Mouse (Mus musculus): Measurements from ENCODE around the gene Cpox.
A peak's percentile ranks its signal among the peaks of the same experiment; 100 is the strongest.

Cpox gene

GRCm38 (mm10) chr16:58700174-58700573 lies 30.1 kb downstream of the Cpox start:
- DNase-seq (ENCODE audit: extremely low read depth, low read depth), result no peak

- DNase-seq (ENCODE audit: extremely low read depth, low read depth), result no peak
These were observed 30.8 kb downstream of the Cpox start for GRCm38 (mm10) chr16:58700816-58701424.

- DNase-seq (ENCODE audit: extremely low read depth, low read depth), result no peak
These were observed 31.7 kb downstream of the Cpox start for GRCm38 (mm10) chr16:58701779-58702178.

DNA sequence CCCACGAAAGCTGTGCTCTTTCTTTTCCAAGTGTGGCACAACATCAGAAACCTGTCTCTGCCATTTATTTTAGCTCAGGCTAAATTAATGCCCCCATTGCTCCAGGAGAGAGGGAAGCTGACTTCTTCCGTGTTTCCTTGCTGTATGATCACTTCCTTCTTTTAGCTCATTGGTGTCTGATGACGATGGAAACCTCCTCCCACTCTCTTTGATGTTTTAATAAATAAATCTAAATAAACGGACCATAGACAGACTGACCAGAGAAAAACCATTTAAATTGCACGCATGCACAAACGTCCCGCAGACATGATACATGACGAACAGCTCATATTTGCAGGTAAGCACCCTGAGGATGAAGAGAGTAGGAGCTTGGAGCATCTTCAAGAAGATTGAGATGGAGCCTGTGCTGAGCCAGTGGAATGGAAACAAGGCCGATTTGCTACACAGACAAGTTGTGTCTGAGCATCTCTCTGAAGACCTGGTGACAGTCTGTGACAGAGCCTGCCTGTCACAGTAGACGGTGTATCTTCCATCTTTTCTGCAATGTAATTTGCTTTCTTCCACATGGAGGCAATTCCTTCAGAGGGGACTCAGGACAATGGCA lies 32.3 kb downstream of the Cpox start:
- no peak for DNase-seq (ENCODE audit: extremely low read depth, low read depth)

GRCm38 (mm10) chr16:58703382-58704124 lies 33.5 kb downstream of the Cpox start:
- DNase-seq (ENCODE audit: extremely low read depth, low read depth), result no peak

- DNase-seq (ENCODE audit: extremely low read depth, low read depth), result no peak
These were observed 34.9 kb downstream of the Cpox start for GRCm38 (mm10) chr16:58704999-58705398.

DNA sequence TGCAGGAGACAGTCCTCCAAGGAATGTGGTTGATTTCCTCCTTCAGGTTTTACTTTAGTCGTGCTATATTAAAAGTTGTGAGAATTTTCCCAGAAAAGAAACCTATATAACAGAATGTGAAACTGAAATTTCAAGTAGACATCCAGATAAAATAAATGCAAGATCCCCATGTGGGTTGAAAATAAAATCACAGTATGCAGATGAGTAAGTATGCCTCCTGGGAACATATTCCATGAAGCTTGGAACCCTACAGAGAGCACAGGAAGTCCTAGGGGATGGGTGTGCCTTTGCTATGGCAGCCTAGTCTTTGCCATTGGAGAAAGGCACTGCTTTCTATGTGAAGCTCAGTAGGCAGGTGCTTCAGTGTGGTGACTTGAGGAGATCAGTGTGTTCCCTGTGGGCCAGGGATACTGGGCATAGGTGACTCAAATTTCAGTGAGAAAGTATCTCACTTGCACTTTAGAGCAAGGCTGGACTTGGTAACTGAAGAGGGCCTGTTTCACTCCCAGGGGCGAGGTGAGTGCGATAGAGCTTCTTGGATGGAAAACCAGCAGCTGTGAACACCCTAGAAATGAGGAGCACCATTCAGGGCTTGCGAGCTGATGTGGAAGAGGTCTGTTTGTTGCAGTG lies 37.3 kb downstream of the Cpox start:
- DNase-seq (ENCODE audit: extremely low read depth, low read depth), result no peak

- no peak for DNase-seq (ENCODE audit: extremely low read depth, low read depth)
These were observed 38.7 kb downstream of the Cpox start for GRCm38 (mm10) chr16:58708601-58709475.

- no peak for DNase-seq (ENCODE audit: extremely low read depth, low read depth)
These were observed 39.4 kb downstream of the Cpox start for GRCm38 (mm10) chr16:58709536-58709935.

DNA sequence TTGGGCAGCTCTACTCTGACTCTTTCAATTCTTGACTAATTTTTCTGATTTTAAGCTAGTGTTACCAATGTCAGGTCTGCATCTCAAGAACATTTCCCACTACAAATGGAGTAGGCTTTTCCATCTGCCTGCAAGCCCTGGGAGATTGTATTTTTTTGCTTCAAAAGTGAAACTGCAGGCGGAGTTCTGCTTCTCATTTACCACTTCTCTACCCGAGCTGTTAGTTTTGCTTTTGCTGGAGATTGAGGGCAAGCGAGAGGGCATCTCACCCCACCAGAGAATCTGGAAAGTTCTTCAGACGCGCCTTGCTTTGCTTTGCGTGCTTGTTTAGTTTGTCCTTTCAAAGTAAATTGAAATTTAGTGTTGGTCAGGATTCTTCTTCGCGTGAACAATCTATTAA lies 42.1 kb downstream of the Cpox start:
- no peak for DNase-seq (ENCODE audit: extremely low read depth, low read depth)

DNA sequence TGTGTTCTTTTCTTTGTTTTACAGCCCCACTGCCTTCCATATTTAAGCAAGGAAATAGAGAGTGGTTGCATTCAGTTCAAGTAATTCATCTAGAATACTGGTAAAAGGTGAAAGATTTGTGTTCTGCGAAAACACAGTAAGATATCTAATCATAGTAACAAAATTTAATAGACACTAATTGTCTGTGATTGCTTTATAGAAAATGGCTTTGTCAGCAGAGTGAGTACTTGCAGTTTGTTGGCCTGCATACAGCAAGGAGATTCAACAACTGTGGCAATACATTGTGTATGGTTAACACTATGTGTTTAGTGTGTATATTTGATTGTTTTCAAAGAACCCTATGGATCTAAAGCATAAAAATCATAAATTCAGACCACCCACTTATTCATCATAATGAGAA lies 43.0 kb downstream of the Cpox start:
- no peak for DNase-seq (ENCODE audit: extremely low read depth, low read depth)

DNA sequence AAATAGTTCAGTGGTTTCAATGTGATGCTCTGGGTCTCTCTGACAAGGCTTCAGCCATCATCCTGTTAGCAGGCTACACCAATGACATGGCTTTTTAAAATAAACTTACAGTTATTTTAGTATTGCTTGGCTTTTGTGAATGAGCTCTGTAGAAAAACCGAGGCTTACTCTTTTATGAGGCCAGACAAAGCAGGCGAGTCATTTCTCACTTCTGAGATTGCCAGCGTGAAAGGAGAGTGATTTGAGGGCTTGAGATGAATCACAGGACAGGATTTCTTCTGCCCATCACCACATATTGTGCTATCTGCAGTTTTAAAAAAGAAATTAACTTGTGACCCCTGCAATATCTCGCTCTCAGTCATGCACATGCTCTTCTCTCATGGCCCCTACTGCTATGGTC lies 44.9 kb downstream of the Cpox start:
- DNase-seq (ENCODE audit: extremely low read depth, low read depth), result no peak

DNA sequence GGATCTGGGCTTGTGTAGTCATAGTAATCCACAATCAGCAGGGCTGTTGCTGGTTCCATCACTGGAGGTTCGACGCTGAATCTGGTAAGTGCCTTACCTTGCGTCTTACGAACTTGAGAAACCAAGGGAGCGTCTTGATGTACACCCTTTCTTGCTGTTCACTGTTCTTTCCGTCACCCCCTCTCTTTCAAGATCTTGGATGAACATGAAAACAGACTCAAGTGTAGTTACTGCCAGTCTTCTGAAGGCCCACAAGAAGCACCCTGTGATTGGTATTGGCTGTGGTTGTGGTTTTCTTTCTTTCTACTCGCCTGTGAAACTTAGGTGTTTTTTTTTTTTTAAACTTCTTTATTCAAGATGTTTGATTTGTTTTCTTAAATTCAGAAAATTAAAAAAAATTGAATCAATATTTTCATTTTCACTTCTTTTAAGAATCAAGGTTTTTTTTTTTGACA lies 48.6 kb downstream of the Cpox start, which contains the start of gene Gpr15:
Gpr15 (minus strand) TSS at position 405 of the 455 bp plus-strand sequence.
- no peak for DNase-seq (ENCODE audit: extremely low read depth, low read depth)

DNA sequence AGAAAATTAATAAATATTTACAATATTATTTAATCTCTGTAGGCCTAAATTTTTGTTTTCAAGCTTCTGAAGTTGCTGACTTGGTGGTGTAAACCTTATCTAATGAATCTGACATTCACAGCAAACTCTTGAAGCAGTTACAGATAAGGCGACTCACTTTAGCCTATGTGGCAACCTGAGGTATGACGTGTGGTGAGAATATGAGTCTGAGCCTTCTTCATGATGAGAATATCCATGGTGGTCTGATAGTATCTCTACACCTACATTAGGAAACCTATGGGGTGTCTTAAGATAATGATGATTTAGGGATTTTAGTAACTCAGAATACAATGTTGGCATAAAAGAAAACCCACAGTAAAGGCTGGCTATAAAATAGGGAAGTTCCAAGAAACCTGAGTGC lies 52.2 kb downstream of the Cpox start:
- DNase-seq (ENCODE audit: extremely low read depth, low read depth), result no peak

GRCm38 (mm10) chr16:58726680-58727476 lies 56.8 kb downstream of the Cpox start:
- DNase-seq (ENCODE audit: extremely low read depth, low read depth), result no peak

GRCm38 (mm10) chr16:58727477-58728131 lies 57.5 kb downstream of the Cpox start, which contains the start of gene Cldnd1:
Cldnd1 (plus strand) TSS chr16:58727910.
- peak; percentile 89 for DNase-seq (ENCODE audit: extremely low read depth, low read depth)

DNA sequence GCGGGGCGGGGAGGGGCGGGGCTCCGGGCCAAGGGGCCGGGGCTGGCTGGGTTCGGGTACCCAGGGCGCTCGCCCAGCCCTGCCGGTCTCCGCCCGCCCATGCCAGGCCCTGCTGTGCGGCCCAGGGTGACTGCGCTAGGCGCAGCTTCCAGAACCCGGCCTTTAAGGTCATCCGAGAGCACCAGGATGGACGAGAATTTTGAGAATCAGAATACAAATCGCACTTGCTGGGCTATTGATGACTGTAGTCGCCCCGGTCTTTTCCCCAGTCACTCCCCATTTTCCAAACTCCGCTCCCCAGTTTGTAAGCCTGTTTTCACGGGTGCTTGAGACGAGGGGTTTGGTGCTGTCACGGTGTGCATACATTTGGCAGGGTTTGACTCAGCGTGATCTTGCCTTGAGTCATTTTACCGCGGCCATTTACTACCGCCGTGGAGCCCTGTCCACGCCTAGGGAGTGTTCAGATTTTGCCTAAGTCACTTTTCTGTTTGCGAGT lies 58.1 kb downstream of the Cpox start:
- no peak for DNase-seq (ENCODE audit: extremely low read depth, low read depth)

DNA sequence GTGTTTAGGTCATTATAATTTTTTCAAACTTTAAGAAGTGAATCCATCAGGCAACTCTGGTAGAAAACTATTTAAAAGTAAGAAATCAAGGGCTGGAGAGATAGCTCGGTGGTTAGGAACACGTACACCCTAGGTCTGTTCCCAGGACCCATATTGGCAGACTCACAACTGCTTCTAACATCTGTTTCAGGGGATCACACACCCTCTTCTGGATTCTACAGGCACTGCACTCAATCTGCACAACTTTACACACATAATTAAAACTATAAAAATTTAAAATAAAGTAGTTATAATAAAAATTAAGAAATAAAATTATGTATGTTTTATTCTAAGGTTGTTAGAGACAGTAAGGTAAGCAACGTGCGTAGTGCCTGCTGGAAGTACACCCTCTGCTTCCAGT lies 68.1 kb downstream of the Cpox start:
- no peak for DNase-seq (ENCODE audit: extremely low read depth, low read depth)

DNA sequence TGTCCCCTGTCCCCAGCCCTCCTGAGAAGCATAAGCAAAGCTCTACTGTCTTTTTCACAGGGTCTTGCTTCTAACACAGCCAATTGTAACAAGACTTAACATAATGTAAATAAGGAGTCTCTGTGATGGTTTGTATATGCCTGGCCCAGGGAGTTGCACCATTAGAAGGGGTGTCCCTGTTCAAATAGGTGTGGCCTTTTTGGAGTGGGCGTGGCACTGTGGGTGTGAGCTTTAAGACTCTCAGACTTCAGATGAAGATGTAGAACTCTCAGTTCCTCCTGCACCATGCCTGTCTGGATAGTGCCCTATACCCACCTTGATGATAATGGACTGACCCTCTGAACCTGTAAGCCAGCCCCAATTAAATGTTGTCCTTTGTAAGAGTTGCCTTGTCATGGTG lies 68.7 kb downstream of the Cpox start:
- DNase-seq (ENCODE audit: extremely low read depth, low read depth), result no peak

- no peak for DNase-seq (ENCODE audit: extremely low read depth, low read depth)
These were observed 70.7 kb downstream of the Cpox start for GRCm38 (mm10) chr16:58740751-58741150.

Measured in MEL-GATA-1-ER (cell line).